Mouse (Mus musculus) adrenal gland, postnatal 0 days (tissue): Measurements from ENCODE around the gene Olfr699. TPM values are rescaled to one million over a fixed set of nuclear protein-coding genes. Genes with fewer than 3 reads are reported as not detected.

ENCODE experiments used
- polyA plus RNA-seq: library from polyadenylated mRNA; unstranded; fragments of >200 nt; fragmentation: Nextera tagmentation; extraction: Ambion mirVana; gene quantifications from 2 replicates; pipeline ENCODE4 v1.2.1, GENCODE M21; 2015

Olfr699 gene
- not detected in 2 replicates for polyA plus RNA-seq

DNA sequence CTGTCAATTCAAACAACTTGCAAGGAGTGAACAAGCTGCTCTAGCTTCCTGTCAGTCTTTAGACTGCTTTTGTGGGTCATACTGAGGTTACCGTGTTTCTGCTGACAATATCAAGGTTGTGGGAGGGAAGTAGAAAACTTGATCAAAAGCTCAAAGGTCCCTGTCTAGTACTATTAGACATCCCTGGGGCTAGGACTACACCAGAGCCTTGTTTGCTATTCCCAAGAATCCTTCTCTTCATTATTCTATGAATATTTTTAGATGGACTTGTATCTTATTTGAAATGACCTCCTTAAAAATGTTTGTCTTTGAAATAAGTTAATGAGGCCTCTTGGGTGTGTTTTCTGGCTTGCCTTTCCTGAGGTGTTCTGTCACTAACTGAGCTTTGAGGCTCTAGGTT is at the start of gene Olfr699:
Gene Olfr699 (minus strand): TSS at position 101 of the 400 bp plus-strand sequence.

DNA sequence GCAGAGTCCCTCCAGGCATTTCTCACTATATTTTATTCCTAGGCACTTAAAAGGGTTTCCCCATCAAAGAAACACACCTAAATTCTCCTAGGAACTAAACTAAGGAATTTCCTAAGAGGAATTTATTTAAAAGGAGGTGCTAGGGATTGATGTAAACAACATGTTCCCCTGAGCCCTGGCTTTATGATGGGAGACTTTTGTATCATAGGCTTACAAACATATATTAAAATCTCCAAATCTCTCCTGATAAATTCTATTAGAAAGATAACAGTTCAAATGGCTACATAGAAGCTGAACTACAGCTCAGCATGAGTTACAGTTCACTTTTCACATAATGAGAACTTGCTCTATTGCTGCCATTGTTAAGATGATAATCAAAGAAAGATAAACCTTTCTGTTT is 40.8 kb upstream of the Olfr699 start, which contains the start of gene Olfr702:
Gene Olfr702 (minus strand): TSS at position 101 of the 400 bp plus-strand sequence.

DNA sequence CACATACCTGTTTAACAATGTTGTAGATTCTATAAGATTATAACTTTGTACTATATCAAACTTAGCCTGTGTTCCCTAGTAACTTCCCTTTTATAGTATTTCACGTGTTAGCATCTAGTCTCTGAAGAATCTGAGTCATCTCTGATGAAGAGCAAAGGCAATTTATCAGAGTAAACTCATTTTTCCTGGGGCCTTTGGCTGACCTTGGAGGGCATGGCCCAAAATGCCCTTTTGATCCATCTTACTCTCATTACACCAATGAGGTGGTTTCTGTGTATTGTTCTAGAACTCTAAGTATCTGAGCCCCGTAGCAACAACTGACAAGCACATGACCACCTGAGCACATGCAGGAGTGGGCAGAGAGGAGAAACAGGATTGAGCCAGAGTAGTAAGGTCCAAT is 20.8 kb upstream of the Olfr699 start, which contains the start of gene Olfr701:
Gene Olfr701 (plus strand): TSS at position 301 of the 400 bp plus-strand sequence.

DNA sequence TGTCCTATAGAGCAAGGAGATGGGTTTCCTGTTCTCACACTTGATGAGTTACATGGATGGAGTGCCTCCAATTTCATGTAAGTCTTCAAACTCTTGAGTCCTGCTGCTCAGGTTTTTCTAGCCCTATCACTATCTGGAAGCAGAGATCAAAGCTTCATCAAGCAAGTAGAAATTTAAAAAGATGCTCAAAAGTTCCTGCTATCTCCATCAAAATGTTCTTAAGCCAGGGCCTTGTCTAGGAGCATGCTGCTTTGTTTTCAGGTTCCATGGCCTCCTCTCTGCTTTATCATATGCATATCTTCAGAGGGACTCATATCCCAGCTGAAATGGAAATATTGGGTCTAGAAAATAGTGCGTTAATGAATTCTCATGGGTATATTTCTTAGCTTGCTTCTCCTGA is 15.7 kb upstream of the Olfr699 start, which contains the start of gene Olfr700:
Gene Olfr700 (minus strand): TSS at position 101 of the 400 bp plus-strand sequence.

DNA sequence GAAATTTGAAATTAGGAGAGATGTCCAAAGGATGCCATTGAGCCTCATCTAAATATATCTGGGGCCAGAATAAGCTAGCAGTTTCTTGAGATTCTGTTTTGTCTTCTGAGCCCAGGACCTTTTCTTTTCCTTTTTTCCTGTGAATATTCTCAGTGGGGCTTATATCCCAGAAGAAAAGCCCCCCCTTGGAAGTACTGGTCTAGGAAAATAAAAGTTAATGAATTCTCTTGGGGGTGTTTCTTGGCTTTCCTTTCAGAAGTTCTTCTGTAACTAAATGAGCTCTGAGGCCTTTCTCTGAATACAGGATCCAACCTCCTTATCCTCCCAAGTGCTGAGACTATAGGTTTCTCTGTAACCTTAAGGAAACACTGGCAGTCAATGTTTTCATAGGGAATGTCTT is 37.7 kb downstream of the Olfr699 start, which contains the start of gene Olfr698:
Gene Olfr698 (minus strand): TSS at position 101 of the 400 bp plus-strand sequence.

DNA sequence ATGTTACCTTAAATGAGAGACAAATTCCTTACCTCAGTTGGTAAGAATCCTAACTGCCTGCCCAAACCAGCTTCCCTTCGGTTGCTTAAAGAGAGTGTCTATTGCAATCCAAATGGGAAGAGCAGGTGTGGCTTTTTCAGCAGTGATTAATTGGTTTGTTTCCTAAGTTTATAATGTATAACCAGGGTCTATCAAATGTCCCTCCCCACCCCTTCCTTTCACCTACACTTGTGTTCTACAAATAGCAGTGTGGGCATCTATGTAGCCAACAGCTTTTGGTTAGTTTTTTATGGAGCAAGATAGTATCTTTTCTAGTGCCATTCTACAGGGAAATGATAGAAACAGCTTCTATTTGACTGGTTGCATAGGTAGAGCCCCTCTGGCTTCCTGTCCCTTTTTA is 50.7 kb downstream of the Olfr699 start, which contains the start of gene Olfr697:
Gene Olfr697 (minus strand): TSS at position 101 of the 400 bp plus-strand sequence.

Other genes starting within 250 kb of the Olfr699 start
- gene Olfr693, start 112.6 kb downstream of the Olfr699 start, polyA plus RNA-seq, result not detected in 2 replicates
- gene Olfr694, start 101.4 kb downstream of the Olfr699 start, polyA plus RNA-seq, result not detected in 2 replicates
- gene Olfr695, start 76.8 kb downstream of the Olfr699 start, polyA plus RNA-seq, result not detected in 2 replicates
- not detected in 2 replicates for gene Olfr697, start 50.8 kb downstream of the Olfr699 start, polyA plus RNA-seq
- gene Olfr698, start 37.8 kb downstream of the Olfr699 start, polyA plus RNA-seq, result not detected in 2 replicates
- gene Olfr700, start 15.6 kb upstream of the Olfr699 start, polyA plus RNA-seq, result not detected in 2 replicates
- gene Olfr701, start 20.9 kb upstream of the Olfr699 start, polyA plus RNA-seq, result not detected in 2 replicates
- gene Olfr702, start 40.7 kb upstream of the Olfr699 start, polyA plus RNA-seq, result not detected in 2 replicates
- gene Olfr703, start 50.2 kb upstream of the Olfr699 start, polyA plus RNA-seq, result not detected in 2 replicates
- gene Olfr704, start 70.0 kb upstream of the Olfr699 start, polyA plus RNA-seq, result not detected in 2 replicates
- not detected in 2 replicates for gene Olfr705, start 83.7 kb upstream of the Olfr699 start, polyA plus RNA-seq
- gene Olfr706, start 95.0 kb upstream of the Olfr699 start, polyA plus RNA-seq, result not detected in 2 replicates
- not detected in 2 replicates for gene Olfr707, start 108.0 kb upstream of the Olfr699 start, polyA plus RNA-seq
- not detected in 2 replicates for gene Olfr1532-ps1, start 114.8 kb upstream of the Olfr699 start, polyA plus RNA-seq
- not detected in 2 replicates for gene Olfr709-ps1, start 139.0 kb upstream of the Olfr699 start, polyA plus RNA-seq
- gene Olfr710, start 155.1 kb upstream of the Olfr699 start, polyA plus RNA-seq, result not detected in 2 replicates
- gene Olfr6, start 170.7 kb upstream of the Olfr699 start, polyA plus RNA-seq, result not detected in 2 replicates
- gene Olfr711, start 182.3 kb upstream of the Olfr699 start, polyA plus RNA-seq, result not detected in 2 replicates
- gene Olfr2, start 212.9 kb upstream of the Olfr699 start, polyA plus RNA-seq, result not detected in 2 replicates
- not detected in 2 replicates for gene Olfr713, start 238.0 kb upstream of the Olfr699 start, polyA plus RNA-seq